Mouse (Mus musculus) macrophage (primary cell): ENCODE data around the gene Zfp688. TPM values are rescaled to one million over a fixed set of nuclear protein-coding genes. Genes with fewer than 3 reads are reported as not detected.
"Not testable (repeated sequence)": the region's sequence is repeated elsewhere in the genome, so short reads cannot be mapped to it uniquely, and the experiment has no call there.

Source experiments
- H3K27ac ChIP-seq: fragments of 350-480 bp; formaldehyde crosslinking; 2 replicates; pipeline ENCODE4 v1.9.0; 2021
- H3K36me3 ChIP-seq: fragments of 350-480 bp; formaldehyde crosslinking; 2 replicates; pipeline ENCODE4 v1.9.0; 2021; ENCODE audit errors: inconsistent target
- H3K4me3 ChIP-seq: fragments of 350-480 bp; formaldehyde crosslinking; 2 replicates; pipeline ENCODE4 v1.9.0; 2021; ENCODE audit errors: inconsistent target
- H3K79me2 ChIP-seq: fragments of 350-480 bp; formaldehyde crosslinking; 2 replicates; pipeline ENCODE4 v1.9.0; 2021; ENCODE audit errors: inconsistent target
- WGBS: methylation state at CpG from one replicate; pipeline ENCODE4 v1.1.7; 2026; ENCODE audit warnings: inconsistent platforms; ENCODE audit not compliant: missing documents; 5-methylcytosine and 5-hydroxymethylcytosine counted together
- polyA plus RNA-seq: library from polyadenylated mRNA; stranded (reverse); fragments of 250-400 nt; gene quantifications from 3 replicates; pipeline ENCODE4 v1.2.4, GENCODE M21; 2018; ENCODE audit warnings: inconsistent platforms
- total RNA-seq, 78 experiments: library from RNA; depleted of rRNA; stranded (reverse); fragments of 250-400 nt; gene quantifications; 1 replicate in 9 of 78; 2 replicates in 24 of 78; 3 replicates in 43 of 78; 4 replicates in 2 of 78; pipeline ENCODE4 v1.2.4; 2018; ENCODE audit warnings: inconsistent platforms in 56 of 78

Gene Zfp688
- total RNA-seq (2018; cell fraction: chromatin; rRNA removed), result 10 to 100 TPM in 11 of 26 experiments, 1 to 10 TPM in 15; 1.5 to 20.7 (median 7.9) TPM
- 10 to 100 TPM in 17 of 26 experiments, 1 to 10 TPM in 9; 3.8 to 18.2 (median 13.4) TPM for total RNA-seq (2018; cell fraction: cytosol; rRNA removed)
- 10 to 100 TPM in 11 of 26 experiments, 1 to 10 TPM in 15; 2.7 to 24.5 (median 9.5) TPM for total RNA-seq (2018; cell fraction: nucleus; rRNA removed)
- 5.1 to 17.4 TPM (median 8.9 TPM) in 3 replicates for polyA plus RNA-seq

- H3K36me3 ChIP-seq, result no peaks in the 10 kb centered on the region
- WGBS, result 2% methylated on average over 42 of the region's 48 CpGs
- H3K79me2 ChIP-seq, result peaks cover 8% of the 10 kb centered on the region; the same call in 1 of the 2 replicates
- H3K4me3 ChIP-seq, result peak within 1 kb of the TSS; percentile 83
- peak within 1 kb of the TSS; percentile 45; the same call in 1 of the 2 replicates for H3K27ac ChIP-seq
Measured at GRCm38 (mm10) chr7:127421388-127422191, at the start of gene Zfp688. Gene Zfp688, minus strand, starts transcription at chr7:127422068.

GRCm38 (mm10) chr7:127471646-127472010 is 49.8 kb upstream of the Zfp688 start:
- Histone ChIP-seq H3K4me3 (peak overlapping the region; percentile 90), H3K36me3 (peaks cover 36% of the 10 kb centered on the region), H3K27ac (peak overlapping the region; percentile 85), H3K79me2 (peaks cover 58% of the 10 kb centered on the region)
- 0% methylated on average over 20 of the region's 25 CpGs for WGBS

GRCm38 (mm10) chr7:127470743-127471645 is 49.1 kb upstream of the Zfp688 start:
- Histone ChIP-seq H3K36me3 (peaks cover 29% of the 10 kb centered on the region), H3K79me2 (peaks cover 57% of the 10 kb centered on the region), H3K27ac (peak overlapping the region; percentile 85), H3K4me3 (peak overlapping the region; percentile 90)
- under 1% methylated on average over 40 of the region's 46 CpGs for WGBS

GRCm38 (mm10) chr7:127470011-127470715 is 48.3 kb upstream of the Zfp688 start:
- whole genome bisulfite sequencing, result 14% methylated on average over 10 of the region's 10 CpGs

GRCm38 (mm10) chr7:127466606-127467005 is 44.7 kb upstream of the Zfp688 start:
- H3K27ac ChIP-seq, result no peak overlapping the region
- no peaks in the 10 kb centered on the region for H3K36me3 ChIP-seq
- H3K4me3 ChIP-seq, result no peak overlapping the region
- H3K79me2 ChIP-seq, result peaks cover 14% of the 10 kb centered on the region; the same call in 1 of the 2 replicates
- WGBS, result 94% methylated on average over 4 of the region's 4 CpGs

More at GRCm38 (mm10) chr7:127470011-127470715, 48.3 kb upstream of the Zfp688 start:
- H3K4me3 ChIP-seq, result peak overlapping the region; percentile 90
- H3K27ac ChIP-seq, result peak overlapping the region; percentile 85
- H3K79me2 ChIP-seq, result peaks cover 48% of the 10 kb centered on the region
- peaks cover 21% of the 10 kb centered on the region for H3K36me3 ChIP-seq

- not testable (repeated sequence) for H3K27ac ChIP-seq, H3K4me3 ChIP-seq, H3K36me3 ChIP-seq
- peaks cover 14% of the 10 kb centered on the region; the same call in 1 of the 2 replicates for H3K79me2 ChIP-seq
- 88% methylated on average over 1 of the region's 2 CpGs for WGBS
Measured at GRCm38 (mm10) chr7:127465670-127466069, 43.8 kb upstream of the Zfp688 start.

- no peak overlapping the region for H3K27ac ChIP-seq
- WGBS, result 93% methylated on average over 2 of the region's 3 CpGs
- no peaks in the 10 kb centered on the region for H3K36me3 ChIP-seq
- no peak overlapping the region for H3K4me3 ChIP-seq
- H3K79me2 ChIP-seq, result peaks cover 13% of the 10 kb centered on the region; the same call in 1 of the 2 replicates
Measured at GRCm38 (mm10) chr7:127465191-127465590, 43.3 kb upstream of the Zfp688 start.

GRCm38 (mm10) chr7:127459311-127459710 is 37.4 kb upstream of the Zfp688 start, which contains the start of gene Prr14:
Gene Prr14, plus strand, starts transcription at chr7:127459611.
- WGBS, result 88% methylated on average over 8 of the region's 8 CpGs
- not testable (repeated sequence) for H3K79me2 ChIP-seq, H3K36me3 ChIP-seq, H3K27ac ChIP-seq, H3K4me3 ChIP-seq

GRCm38 (mm10) chr7:127458371-127459122 is 36.7 kb upstream of the Zfp688 start:
- H3K79me2 ChIP-seq, H3K27ac ChIP-seq, H3K36me3 ChIP-seq, H3K4me3 ChIP-seq: not testable (repeated sequence)
- 93% methylated on average over 3 of the region's 3 CpGs for WGBS

GRCm38 (mm10) chr7:127454905-127455304 is 33.0 kb upstream of the Zfp688 start:
- Histone ChIP-seq H3K36me3 (no peaks in the 10 kb centered on the region), H3K4me3 (no peak overlapping the region), H3K27ac (no peak overlapping the region), H3K79me2 (peaks cover 28% of the 10 kb centered on the region; the same call in 1 of the 2 replicates)
- WGBS, result 97% methylated on average over 7 of the region's 7 CpGs

- Histone ChIP-seq H3K4me3 (no peak overlapping the region), H3K36me3 (no peaks in the 10 kb centered on the region), H3K27ac (no peak overlapping the region), H3K79me2 (peaks cover 35% of the 10 kb centered on the region; the same call in 1 of the 2 replicates)
- 92% methylated on average over 2 of the region's 2 CpGs for WGBS
Measured at GRCm38 (mm10) chr7:127453056-127453455, 31.2 kb upstream of the Zfp688 start.

- whole genome bisulfite sequencing, result 94% methylated on average over 7 of the region's 7 CpGs
- Histone ChIP-seq H3K4me3 (peak overlapping the region; percentile 89), H3K27ac (no peak overlapping the region), H3K79me2 (peaks cover 35% of the 10 kb centered on the region; the same call in 1 of the 2 replicates), H3K36me3 (no peaks in the 10 kb centered on the region)
Measured at GRCm38 (mm10) chr7:127449966-127450365, 28.1 kb upstream of the Zfp688 start.
